Mouse (Mus musculus) G1E (cell line): ENCODE results near the gene A2ml1. TPM values are rescaled to one million over a fixed set of nuclear protein-coding genes. Genes with fewer than 3 reads are reported as not detected.

Experiments used
- ATAC-seq: 2 replicates; pipeline ENCODE4 v1.8.0; 2016; ENCODE audit warnings: mild to moderate bottlenecking; ENCODE audit not compliant: insufficient number of reproducible peaks, poor library complexity, low FRiP score, severe bottlenecking; ENCODE audit errors: extremely low read depth
- DNase-seq: peaks from one replicate; pipeline ENCODE4 v3.0.0; 2012; ENCODE audit warnings: low spot score
- H3K27me3 ChIP-seq: 2 replicates; pipeline ENCODE4 v1.6.1; 2012; ENCODE audit warnings: mild to moderate bottlenecking, low read length, inconsistent platforms; ENCODE audit not compliant: insufficient read depth
- H3K36me3 ChIP-seq: replicated peaks from 2 replicates; pipeline ENCODE3; 2012; ENCODE audit warnings: mild to moderate bottlenecking, inconsistent platforms
- H3K4me1 ChIP-seq: 2 replicates; pipeline ENCODE4 v1.6.1; 2012; ENCODE audit warnings: low read depth, low read length, inconsistent platforms, mixed read lengths; ENCODE audit not compliant: insufficient read depth
- H3K4me3 ChIP-seq: 2 replicates; pipeline ENCODE4 v1.5.1; 2012; ENCODE audit warnings: low read depth, mild to moderate bottlenecking, inconsistent platforms, low read length, moderate library complexity, mixed read lengths
- H3K9me3 ChIP-seq: replicated peaks from 2 replicates; pipeline ENCODE4 v1.6.1; 2012; ENCODE audit warnings: inconsistent platforms
- CTCF ChIP-seq: IDR thresholded peaks from 2 replicates; pipeline ENCODE4 v1.5.1; 2012; ENCODE audit warnings: low read depth, low read length, inconsistent platforms, mixed read lengths
- GATA1 ChIP-seq: IDR thresholded peaks from 2 replicates; pipeline ENCODE4 v1.6.1; 2012; ENCODE audit warnings: borderline replicate concordance, low read length, inconsistent platforms, mixed read lengths
- GATA2 ChIP-seq: IDR thresholded peaks from 2 replicates; pipeline ENCODE4 v1.6.1; 2012; ENCODE audit warnings: low read depth, low read length, inconsistent platforms, borderline replicate concordance
- POLR2AphosphoS5 ChIP-seq: IDR thresholded peaks from 2 replicates; pipeline ENCODE4 v1.6.1; 2012; ENCODE audit warnings: low read depth, low read length, inconsistent platforms; ENCODE audit not compliant: insufficient replicate concordance
- TAL1 ChIP-seq: conservative IDR thresholded peaks from 2 replicates; pipeline ENCODE4 v1.6.1; 2012; ENCODE audit warnings: low read depth, low read length, inconsistent platforms, mixed read lengths
- polyA plus RNA-seq: library from polyadenylated mRNA; stranded (reverse); fragments of >175 nt; gene quantifications from 2 replicates; pipeline ENCODE4 v1.2.3, GENCODE M21; 2012
- total RNA-seq, 2 experiments: library from RNA; stranded (forward) in 1 of 2; stranded (reverse) in 1 of 2; fragments of 200-1000 nt in 1 of 2; fragments of >200 nt in 1 of 2; fragmentation: Nextera tagmentation in 1 of 2; gene quantifications; 2 replicates each; pipeline ENCODE4 v1.2.3; 2014 to 2017

The A2ml1 gene
- total and polyA plus RNA-seq, 3 experiments = 0.05 TPM; not detected in 2

GRCm38 (mm10) chr6:128490141-128490540 is 91.3 kb downstream of the A2ml1 start:
- H3K4me3 ChIP-seq = no peak overlapping the region
- H3K4me1 ChIP-seq = no peaks in the 10 kb centered on the region
- TF ChIP-seq TAL1 (no peak), POLR2AphosphoS5 (no peak), GATA1 (no peak), CTCF (no peak), GATA2 (no peak)
- peaks cover 25% of the 10 kb centered on the region for H3K9me3 ChIP-seq
- no peaks in the 10 kb centered on the region for H3K27me3 ChIP-seq
- no peak for DNase-seq
- H3K36me3 ChIP-seq = no peaks in the 10 kb centered on the region
- ATAC-seq = no peak

Other genes starting within 250 kb of the A2ml1 start
- 29.6 and 32.4 TPM in 2 replicates for gene Tulp3, start 225.8 kb downstream of the A2ml1 start, total RNA-seq (2014; fragmentation: Nextera tagmentation)
- gene Tulp3, start 225.8 kb downstream of the A2ml1 start, total RNA-seq (2017) = 4.5 and 5.2 TPM in 2 replicates
- 5.6 and 6.0 TPM in 2 replicates for gene Tulp3, start 225.8 kb downstream of the A2ml1 start, polyA plus RNA-seq
- gene Rhno1, start 218.7 kb downstream of the A2ml1 start, total RNA-seq (2014; fragmentation: Nextera tagmentation) = 52.4 and 52.8 TPM in 2 replicates
- 66.0 and 66.5 TPM in 2 replicates for gene Rhno1, start 218.7 kb downstream of the A2ml1 start, total RNA-seq (2017)
- gene Rhno1, start 218.7 kb downstream of the A2ml1 start, polyA plus RNA-seq = 82.8 and 84.1 TPM in 2 replicates
- 82.2 and 121 TPM in 2 replicates for gene Foxm1, start 218.6 kb downstream of the A2ml1 start, total RNA-seq (2014; fragmentation: Nextera tagmentation)
- gene Foxm1, start 218.6 kb downstream of the A2ml1 start, total RNA-seq (2017) = 18.9 and 21.4 TPM in 2 replicates
- 72.3 and 76.3 TPM in 2 replicates for gene Foxm1, start 218.6 kb downstream of the A2ml1 start, polyA plus RNA-seq
- gene Tex52, start 206.2 kb downstream of the A2ml1 start, total RNA-seq (2014; fragmentation: Nextera tagmentation) = not detected in 2 replicates
- gene Tex52, start 206.2 kb downstream of the A2ml1 start, total RNA-seq (2017) = 0.11 and 0.23 TPM in 2 replicates
- not detected in 2 replicates for gene Tex52, start 206.2 kb downstream of the A2ml1 start, polyA plus RNA-seq
- not detected in 2 replicates for gene Gm44596, start 206.1 kb downstream of the A2ml1 start, total RNA-seq (2014; fragmentation: Nextera tagmentation)
- gene Gm44596, start 206.1 kb downstream of the A2ml1 start, total RNA-seq (2017) = not detected in 2 replicates
- not detected in 2 replicates for gene Gm44596, start 206.1 kb downstream of the A2ml1 start, polyA plus RNA-seq
- not detected in 2 replicates for gene Nrip2, start 182.3 kb downstream of the A2ml1 start, total RNA-seq (2014; fragmentation: Nextera tagmentation)
- 0.06 and 0.11 TPM in 2 replicates for gene Nrip2, start 182.3 kb downstream of the A2ml1 start, total RNA-seq (2017)
- not detected in 2 replicates for gene Nrip2, start 182.3 kb downstream of the A2ml1 start, polyA plus RNA-seq
- gene Itfg2, start 156.7 kb downstream of the A2ml1 start, total RNA-seq (2014; fragmentation: Nextera tagmentation) = 27.2 and 71.2 TPM in 2 replicates
- gene Itfg2, start 156.7 kb downstream of the A2ml1 start, total RNA-seq (2017) = 12.3 and 16.2 TPM in 2 replicates
- 22.4 and 28.6 TPM in 2 replicates for gene Itfg2, start 156.7 kb downstream of the A2ml1 start, polyA plus RNA-seq
- gene Fkbp4, start 142.9 kb downstream of the A2ml1 start, total RNA-seq (2014; fragmentation: Nextera tagmentation) = 127 and 144 TPM in 2 replicates
- 240 and 265 TPM in 2 replicates for gene Fkbp4, start 142.9 kb downstream of the A2ml1 start, total RNA-seq (2017)
- gene Fkbp4, start 142.9 kb downstream of the A2ml1 start, polyA plus RNA-seq = 341 and 369 TPM in 2 replicates
- gene Pzp, start 54.9 kb downstream of the A2ml1 start, total RNA-seq (2014; fragmentation: Nextera tagmentation) = not detected in 2 replicates
- 0.05 TPM in 1 of 2 replicates, not detected in the other for gene Pzp, start 54.9 kb downstream of the A2ml1 start, total RNA-seq (2017)
- gene Pzp, start 54.9 kb downstream of the A2ml1 start, polyA plus RNA-seq = not detected in 2 replicates
- not detected in 2 replicates for gene Klrb1a, start 41.9 kb upstream of the A2ml1 start, total RNA-seq (2014; fragmentation: Nextera tagmentation)
- gene Klrb1a, start 41.9 kb upstream of the A2ml1 start, total RNA-seq (2017) = 0.11 and 0.12 TPM in 2 replicates
- not detected in 2 replicates for gene Klrb1a, start 41.9 kb upstream of the A2ml1 start, polyA plus RNA-seq
- gene Clec2h, start 80.8 kb upstream of the A2ml1 start, total RNA-seq (2014; fragmentation: Nextera tagmentation) = not detected in 2 replicates
- 0.06 and 0.11 TPM in 2 replicates for gene Clec2h, start 80.8 kb upstream of the A2ml1 start, total RNA-seq (2017)
- not detected in 2 replicates for gene Clec2h, start 80.8 kb upstream of the A2ml1 start, polyA plus RNA-seq
- gene Klrb1, start 141.5 kb upstream of the A2ml1 start, total RNA-seq (2014; fragmentation: Nextera tagmentation) = not detected in 2 replicates
- 0.17 TPM in 1 of 2 replicates, not detected in the other for gene Klrb1, start 141.5 kb upstream of the A2ml1 start, total RNA-seq (2017)
- not detected in 2 replicates for gene Klrb1, start 141.5 kb upstream of the A2ml1 start, polyA plus RNA-seq
- gene Klrb1c, start 207.6 kb upstream of the A2ml1 start, total RNA-seq (2014; fragmentation: Nextera tagmentation) = not detected in 2 replicates
- 0.17 and 0.22 TPM in 2 replicates for gene Klrb1c, start 207.6 kb upstream of the A2ml1 start, total RNA-seq (2017)
- gene Klrb1c, start 207.6 kb upstream of the A2ml1 start, polyA plus RNA-seq = not detected in 2 replicates
- not detected in 2 replicates for gene Gm44511, start 244.7 kb upstream of the A2ml1 start, total RNA-seq (2014; fragmentation: Nextera tagmentation)
- not detected in 2 replicates for gene Gm44511, start 244.7 kb upstream of the A2ml1 start, total RNA-seq (2017)
- gene Gm44511, start 244.7 kb upstream of the A2ml1 start, polyA plus RNA-seq = not detected in 2 replicates
- gene Klrb1b, start 244.7 kb upstream of the A2ml1 start, total RNA-seq (2014; fragmentation: Nextera tagmentation) = not detected in 2 replicates
- 0.05 and 0.12 TPM in 2 replicates for gene Klrb1b, start 244.7 kb upstream of the A2ml1 start, total RNA-seq (2017)
- gene Klrb1b, start 244.7 kb upstream of the A2ml1 start, polyA plus RNA-seq = not detected in 2 replicates